Mouse (Mus musculus): Measurements from ENCODE around the gene Fer1l4. TPM values are rescaled to one million over a fixed set of nuclear protein-coding genes. Genes with fewer than 3 reads are reported as not detected.

Gene Fer1l4
- polyA plus RNA-seq, 1 experiment = not detected

GRCm38 (mm10) chr2:156077461-156077860 lies 24.7 kb upstream of the Fer1l4 start:
- Histone ChIP-seq H3K27ac (ENCODE audit: insufficient read depth, low read depth, low read length) (no peak overlapping the region), H3K4me3 (ENCODE audit: insufficient read depth, low read depth, low read length) (no peak overlapping the region), H3K4me1 (ENCODE audit: control insufficient read depth, insufficient read depth, low read length) (peaks cover 9% of the 10 kb centered on the region; the same call in 1 of the 2 replicates)
- TF ChIP-seq CTCF (IDR thresholded peaks at IDR 0.05; ENCODE audit: insufficient read depth, low read depth, low read length) (no peak), POLR2A (IDR thresholded peaks at IDR 0.05; ENCODE audit: insufficient read depth, low read depth, low read length) (no peak)
- WGBS = 88% methylated on average over 7 of the region's 7 CpGs

GRCm38 (mm10) chr2:156073725-156074124 lies 21.0 kb upstream of the Fer1l4 start:
- no peak overlapping the region for H3K4me3 ChIP-seq (ENCODE audit: insufficient read depth, low read depth, low read length)
- no peak overlapping the region for H3K27ac ChIP-seq (ENCODE audit: insufficient read depth, low read depth, low read length)
- 95% methylated on average over 15 of the region's 15 CpGs for WGBS
- no peaks in the 10 kb centered on the region for H3K4me1 ChIP-seq (ENCODE audit: control insufficient read depth, insufficient read depth, low read length)
- no peak for TF ChIP-seq CTCF (IDR thresholded peaks at IDR 0.05; ENCODE audit: insufficient read depth, low read depth, low read length)
- no peak for TF ChIP-seq POLR2A (IDR thresholded peaks at IDR 0.05; ENCODE audit: insufficient read depth, low read depth, low read length)

GRCm38 (mm10) chr2:156071236-156071635 lies 18.5 kb upstream of the Fer1l4 start:
- 92% methylated on average over 10 of the region's 10 CpGs for WGBS
- H3K27ac ChIP-seq (ENCODE audit: insufficient read depth, low read depth, low read length) = no peak overlapping the region
- no peak overlapping the region for H3K4me3 ChIP-seq (ENCODE audit: insufficient read depth, low read depth, low read length)
- H3K4me1 ChIP-seq (ENCODE audit: control insufficient read depth, insufficient read depth, low read length) = peaks cover 4% of the 10 kb centered on the region; the same call in 1 of the 2 replicates
- no peak for TF ChIP-seq CTCF (IDR thresholded peaks at IDR 0.05; ENCODE audit: insufficient read depth, low read depth, low read length)
- no peak for TF ChIP-seq POLR2A (IDR thresholded peaks at IDR 0.05; ENCODE audit: insufficient read depth, low read depth, low read length)

- H3K4me1 ChIP-seq (ENCODE audit: control insufficient read depth, insufficient read depth, low read length) = peaks cover 14% of the 10 kb centered on the region
- H3K4me3 ChIP-seq (ENCODE audit: insufficient read depth, low read depth, low read length) = no peak overlapping the region
- H3K27ac ChIP-seq (ENCODE audit: insufficient read depth, low read depth, low read length) = no peak overlapping the region
- TF ChIP-seq POLR2A (IDR thresholded peaks at IDR 0.05; ENCODE audit: insufficient read depth, low read depth, low read length) (no peak), CTCF (IDR thresholded peaks at IDR 0.05; ENCODE audit: insufficient read depth, low read depth, low read length) (no peak)
- 72% methylated on average over 10 of the region's 10 CpGs for WGBS
Measured at GRCm38 (mm10) chr2:156067916-156068315, 15.2 kb upstream of the Fer1l4 start.

- H3K4me3 ChIP-seq (ENCODE audit: insufficient read depth, low read depth, low read length) = peak overlapping the region; percentile 84
- TF ChIP-seq POLR2A (IDR thresholded peaks at IDR 0.05; ENCODE audit: insufficient read depth, low read depth, low read length) (no peak), CTCF (IDR thresholded peaks at IDR 0.05; ENCODE audit: insufficient read depth, low read depth, low read length) (no peak)
- H3K27ac ChIP-seq (ENCODE audit: insufficient read depth, low read depth, low read length) = no peak overlapping the region
- WGBS = 43% methylated on average over 10 of the region's 10 CpGs
- H3K4me1 ChIP-seq (ENCODE audit: control insufficient read depth, insufficient read depth, low read length) = peaks cover 14% of the 10 kb centered on the region
Measured at GRCm38 (mm10) chr2:156066126-156066525, 13.4 kb upstream of the Fer1l4 start.

- WGBS = under 1% methylated on average over 80 of the region's 81 CpGs
- TF ChIP-seq POLR2A (IDR thresholded peaks at IDR 0.05; ENCODE audit: insufficient read depth, low read depth, low read length) = peak; percentile 20; the same call in 1 of the 2 replicates
- TF ChIP-seq CTCF (IDR thresholded peaks at IDR 0.05; ENCODE audit: insufficient read depth, low read depth, low read length) = no peak
- peaks cover 14% of the 10 kb centered on the region for H3K4me1 ChIP-seq (ENCODE audit: control insufficient read depth, insufficient read depth, low read length)
- 0 out of 2 replicates have a peak within 1 kb of the TSS, but pooled peaks have one; percentile 19 for H3K27ac ChIP-seq (ENCODE audit: insufficient read depth, low read depth, low read length)
- H3K4me3 ChIP-seq (ENCODE audit: insufficient read depth, low read depth, low read length) = peak within 1 kb of the TSS; percentile 84
Measured at GRCm38 (mm10) chr2:156065099-156066041, 12.6 kb upstream of the Fer1l4 start, which contains the start of gene Spag4. Spag4 (plus strand) TSS chr2:156065175.

- H3K4me1 ChIP-seq (ENCODE audit: control insufficient read depth, insufficient read depth, low read length) = peaks cover 3% of the 10 kb centered on the region; the same call in 1 of the 2 replicates
- H3K27ac ChIP-seq (ENCODE audit: insufficient read depth, low read depth, low read length) = no peak overlapping the region
- H3K4me3 ChIP-seq (ENCODE audit: insufficient read depth, low read depth, low read length) = no peak overlapping the region
- WGBS = 24% methylated on average over 19 of the region's 19 CpGs
- TF ChIP-seq CTCF (IDR thresholded peaks at IDR 0.05; ENCODE audit: insufficient read depth, low read depth, low read length) = no peak
- TF ChIP-seq POLR2A (IDR thresholded peaks at IDR 0.05; ENCODE audit: insufficient read depth, low read depth, low read length) = no peak
Measured at GRCm38 (mm10) chr2:156047929-156048328, 4.8 kb downstream of the Fer1l4 start.

GRCm38 (mm10) chr2:156042903-156043302 lies 9.8 kb downstream of the Fer1l4 start:
- 85% methylated on average over 8 of the region's 8 CpGs for WGBS
- no peak for TF ChIP-seq POLR2A (IDR thresholded peaks at IDR 0.05; ENCODE audit: insufficient read depth, low read depth, low read length)
- TF ChIP-seq CTCF (IDR thresholded peaks at IDR 0.05; ENCODE audit: insufficient read depth, low read depth, low read length) = no peak

GRCm38 (mm10) chr2:156039390-156039789 lies 13.4 kb downstream of the Fer1l4 start:
- no peak overlapping the region for H3K4me3 ChIP-seq (ENCODE audit: insufficient read depth, low read depth, low read length)
- no peak overlapping the region for H3K27ac ChIP-seq (ENCODE audit: insufficient read depth, low read depth, low read length)
- no peaks in the 10 kb centered on the region for H3K4me1 ChIP-seq (ENCODE audit: control insufficient read depth, insufficient read depth, low read length)
- 93% methylated on average over 3 of the region's 3 CpGs for WGBS
- TF ChIP-seq POLR2A (IDR thresholded peaks at IDR 0.05; ENCODE audit: insufficient read depth, low read depth, low read length) (no peak), CTCF (IDR thresholded peaks at IDR 0.05; ENCODE audit: insufficient read depth, low read depth, low read length) (no peak)

More at GRCm38 (mm10) chr2:156042903-156043302, 9.8 kb downstream of the Fer1l4 start:
- H3K4me1 ChIP-seq (ENCODE audit: control insufficient read depth, insufficient read depth, low read length) = peaks cover 1% of the 10 kb centered on the region; the same call in 1 of the 2 replicates
- H3K27ac ChIP-seq (ENCODE audit: insufficient read depth, low read depth, low read length) = no peak overlapping the region
- no peak overlapping the region for H3K4me3 ChIP-seq (ENCODE audit: insufficient read depth, low read depth, low read length)
